ENCODE assay signal across 8 mouse cellular contexts in genomic region chr7:142097776-142098175, GRCm38 (mm10). TPM values are rescaled to one million over a fixed set of nuclear protein-coding genes. Genes with fewer than 3 reads are reported as not detected.
A peak's percentile ranks its signal among the peaks of the same experiment; 100 is the strongest.
DNase-seq lines count a peak whose midpoint lies in the region; ATAC-seq and TF ChIP-seq lines count a peak whose summit lies in the region.

No protein-coding gene starts in this region.

- intact Hi-C loops in left cerebral cortex, adult 2 months (cut with DNase I), result loop anchor here (1.0 to 5.0 kb wide), 3 partner anchors 26 to 81 kb away; partner anchors contain the start of gene Mob2

- peak; percentile 63 for DNase-seq in T-cell, adult 2 months (ENCODE audit: low spot score)
- peak; percentile 89 for DNase-seq in cerebellum, adult 9-10 months
- peak; percentile 66 to 88 for DNase-seq in frontal cortex, adult 2 months (ENCODE audit: extremely low spot score in 1 of 2, low spot score in 1 of 2)
- DNase-seq in left cerebral cortex, adult 2 months (ENCODE audit: extremely low spot score in 1 of 2, low spot score in 2 of 2), result peak; percentile 80 to 83
- peak; percentile 85 for DNase-seq in right cerebral cortex, postnatal 14 days
- DNase-seq in urinary bladder, postnatal 4 days (ENCODE audit: low spot score in 2 of 2), result peak; percentile 51 to 80

- no peaks in the 10 kb centered on the region for H3K36me3 ChIP-seq in hindbrain, embryonic 16.5 days (ENCODE audit: control insufficient read depth, insufficient read depth, low read length)

- no peaks in the 10 kb centered on the region for H3K27me3 ChIP-seq in hindbrain, embryonic 16.5 days (replicated peaks; ENCODE audit: control insufficient read depth, insufficient read depth, low read length)

- no peak overlapping the region for H3K9ac ChIP-seq in hindbrain, embryonic 16.5 days (ENCODE audit: low read depth, low read length)

- peak overlapping the region; percentile 40 for H3K4me2 ChIP-seq in hindbrain, embryonic 16.5 days (ENCODE audit: low read length)

- ATAC-seq in hindbrain, embryonic 16.5 days, result peak; percentile 65
- peak; percentile 81 for ATAC-seq in megakaryocyte-erythroid progenitor cell, adult 5-6 weeks (replicated peaks; ENCODE audit: low FRiP score, low TSS enrichment, poor library complexity, severe bottlenecking)

- WGBS in hindbrain, embryonic 16.5 days, result 8% methylated on average over 9 of the region's 9 CpGs

- TF ChIP-seq CTCF in left cerebral cortex, adult 2 months (IDR thresholded peaks at IDR 0.05), result peak; percentile 91

- H3K27ac ChIP-seq in hindbrain, embryonic 16.5 days (ENCODE audit: low read depth, low read length), result no peak overlapping the region
- H3K27ac ChIP-seq in left cerebral cortex, adult 2 months, result no peak overlapping the region

- no peaks in the 10 kb centered on the region for H3K9me3 ChIP-seq in hindbrain, embryonic 16.5 days (ENCODE audit: control insufficient read depth, low read length)

- no peak overlapping the region for H3K4me3 ChIP-seq in hindbrain, embryonic 16.5 days (ENCODE audit: low read length)
- no peak overlapping the region for H3K4me3 ChIP-seq in left cerebral cortex, adult 2 months

- H3K4me1 ChIP-seq in hindbrain, embryonic 16.5 days (ENCODE audit: control insufficient read depth, insufficient read depth, low read depth, low read length), result peaks cover 17% of the 10 kb centered on the region

RNA-seq across cellular contexts. Expression of gene Dusp8, which starts 2.1 kb away (rescaled TPM):
- 110 and 114 TPM in 2 replicates for polyA plus RNA-seq in frontal cortex, adult 2 months (2012; rRNA removed)
- polyA plus RNA-seq in hindbrain, embryonic 16.5 days (2015; fragmentation: Nextera tagmentation; extraction: Ambion mirVana), result 109 and 117 TPM in 2 replicates
- total RNA-seq in left cerebral cortex, adult 2 months (2021), result 100 to 1,000 TPM; 153 to 173 TPM
- 0.25 TPM in 1 of 2 replicates, not detected in the other for total RNA-seq in megakaryocyte-erythroid progenitor cell, adult 5-6 weeks (2014; fragmentation: Nextera tagmentation)
- total RNA-seq in megakaryocyte-erythroid progenitor cell, adult 5-6 weeks (2017), result 0.04 and 1.1 TPM in 2 replicates

RNA-seq across cellular contexts. Expression of gene Gm45618, which starts 22.8 kb away (rescaled TPM):
- not detected in 2 replicates for polyA plus RNA-seq in frontal cortex, adult 2 months (2012; rRNA removed)
- polyA plus RNA-seq in hindbrain, embryonic 16.5 days (2015; fragmentation: Nextera tagmentation; extraction: Ambion mirVana), result 0.25 TPM in 2 replicates
- not detected for total RNA-seq in left cerebral cortex, adult 2 months (2021)
- total RNA-seq in megakaryocyte-erythroid progenitor cell, adult 5-6 weeks (2014; fragmentation: Nextera tagmentation), result not detected in 2 replicates
- total RNA-seq in megakaryocyte-erythroid progenitor cell, adult 5-6 weeks (2017), result not detected in 2 replicates

RNA-seq across cellular contexts. Expression of gene Mob2, which starts 36.9 kb away (rescaled TPM):
- 42.2 and 42.9 TPM in 2 replicates for polyA plus RNA-seq in frontal cortex, adult 2 months (2012; rRNA removed)
- 52.7 and 55.9 TPM in 2 replicates for polyA plus RNA-seq in hindbrain, embryonic 16.5 days (2015; fragmentation: Nextera tagmentation; extraction: Ambion mirVana)
- 10 to 100 TPM; 37.6 to 38.7 TPM for total RNA-seq in left cerebral cortex, adult 2 months (2021)
- total RNA-seq in megakaryocyte-erythroid progenitor cell, adult 5-6 weeks (2014; fragmentation: Nextera tagmentation), result 39.5 and 41.5 TPM in 2 replicates
- 36.2 and 37.3 TPM in 2 replicates for total RNA-seq in megakaryocyte-erythroid progenitor cell, adult 5-6 weeks (2017)

RNA-seq across cellular contexts. Expression of gene Gm39115, which starts 38.1 kb away (rescaled TPM):
- polyA plus RNA-seq in frontal cortex, adult 2 months (2012; rRNA removed), result not detected in 2 replicates
- 0.24 TPM in 2 replicates for polyA plus RNA-seq in hindbrain, embryonic 16.5 days (2015; fragmentation: Nextera tagmentation; extraction: Ambion mirVana)
- not detected for total RNA-seq in left cerebral cortex, adult 2 months (2021)
- not detected in 2 replicates for total RNA-seq in megakaryocyte-erythroid progenitor cell, adult 5-6 weeks (2014; fragmentation: Nextera tagmentation)
- not detected in 2 replicates for total RNA-seq in megakaryocyte-erythroid progenitor cell, adult 5-6 weeks (2017)

RNA-seq across cellular contexts. Expression of gene Gm45337, which starts 46.6 kb away (rescaled TPM):
- not detected in 2 replicates for polyA plus RNA-seq in frontal cortex, adult 2 months (2012; rRNA removed)
- not detected in 2 replicates for polyA plus RNA-seq in hindbrain, embryonic 16.5 days (2015; fragmentation: Nextera tagmentation; extraction: Ambion mirVana)
- not detected for total RNA-seq in left cerebral cortex, adult 2 months (2021)
- not detected in 2 replicates for total RNA-seq in megakaryocyte-erythroid progenitor cell, adult 5-6 weeks (2014; fragmentation: Nextera tagmentation)
- not detected in 2 replicates for total RNA-seq in megakaryocyte-erythroid progenitor cell, adult 5-6 weeks (2017)

Comparison
In these comparisons a context has a peak if more than half of its experiments do, and no peak if none do; other contexts are left out.
1. RNA of gene Dusp8, which starts 2.1 kb away (total RNA-seq): 153 to 173 TPM in left cerebral cortex, adult 2 months; 0.04 to 1.1 TPM in megakaryocyte-erythroid progenitor cell, adult 5-6 weeks; every median in the first group is over 10 times any median in the second.
2. Peak in every context shown above with its lines, with median percentiles within 50 percentile points of each other: DNase-seq.